Mouse (Mus musculus): Measurements from ENCODE around the gene Vps26a. TPM values are rescaled to one million over a fixed set of nuclear protein-coding genes. Genes with fewer than 3 reads are reported as not detected.

Gene Vps26a
- total RNA-seq, 2 experiments from 2014 or later = 47.0 to 50.4 TPM

DNA sequence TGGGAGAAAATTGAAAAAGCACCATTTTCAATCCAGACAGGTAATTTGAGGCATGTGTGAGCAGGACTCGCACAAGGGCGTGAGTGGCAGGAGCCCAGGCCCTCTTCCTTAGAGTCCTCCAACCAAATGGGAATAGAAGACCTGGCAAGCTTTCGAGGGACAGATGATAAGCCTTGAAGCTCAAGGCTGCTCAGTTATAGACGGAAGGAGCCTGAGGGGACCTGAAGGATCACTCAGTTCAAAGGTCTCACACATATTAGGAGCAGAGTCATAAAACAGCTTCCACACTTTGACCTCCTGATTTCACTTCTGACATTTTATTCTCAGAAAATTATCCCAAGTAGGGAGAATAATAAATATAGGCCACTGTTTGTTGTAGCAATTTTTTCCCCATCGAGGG, 67.2 kb downstream of the Vps26a start:
- no peak for DNase-seq (ENCODE audit: low spot score in 2 of 2)

GRCm38 (mm10) chr10:62418831-62419356, 67.7 kb downstream of the Vps26a start:
- no peak for DNase-seq (ENCODE audit: low spot score in 2 of 2)

DNA sequence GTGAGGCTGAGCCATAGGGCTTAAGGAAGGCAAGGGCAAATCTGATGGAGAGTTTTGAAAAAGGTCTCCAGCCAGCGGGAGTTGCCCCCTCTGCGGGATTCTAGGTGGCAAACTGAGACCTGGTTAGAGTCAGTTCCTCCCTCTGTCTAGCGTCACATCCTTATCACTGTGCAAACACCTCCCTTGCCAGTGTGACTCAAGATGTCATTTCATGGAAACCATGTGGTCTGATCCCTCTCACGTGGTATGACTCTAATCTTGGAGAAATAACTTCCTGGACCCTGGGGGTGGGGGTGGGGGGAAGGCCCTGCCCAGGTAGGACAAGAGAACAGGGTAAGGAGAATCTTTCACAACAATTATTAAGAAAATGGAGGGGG, 73.0 kb downstream of the Vps26a start:
- no peak for DNase-seq (ENCODE audit: low spot score in 2 of 2)

DNA sequence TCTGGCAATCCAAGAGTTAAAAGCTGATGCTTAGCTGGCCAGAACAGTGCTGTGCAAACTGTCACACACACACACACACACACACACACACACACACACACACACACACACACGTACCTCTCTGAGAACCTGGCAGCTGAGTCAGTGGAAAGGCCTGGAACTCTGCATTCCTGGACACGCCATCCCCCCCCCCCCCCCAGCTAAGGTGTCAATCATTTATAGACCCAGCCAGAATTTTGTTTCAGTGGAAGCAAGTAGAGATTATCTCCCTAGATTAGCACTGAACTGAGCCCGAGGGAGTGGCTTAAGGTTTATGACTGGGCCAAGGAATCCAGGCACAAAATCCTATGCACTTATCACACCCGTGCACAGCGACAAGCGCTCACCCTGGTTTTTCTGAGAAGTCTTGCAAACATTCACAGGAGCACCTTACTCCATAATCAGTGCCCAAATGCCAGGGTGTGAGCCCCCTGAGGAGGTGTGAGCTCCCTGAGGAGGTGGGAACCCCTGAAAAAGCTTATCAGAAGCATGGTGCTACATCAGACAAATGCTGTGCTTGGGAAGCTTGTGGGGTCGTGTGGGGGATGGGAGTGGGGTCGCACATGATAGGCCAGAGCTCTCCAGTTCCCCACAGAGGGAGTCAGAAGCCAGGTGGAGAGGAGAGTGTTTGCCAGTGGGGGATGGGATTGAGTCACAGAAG, 73.5 kb downstream of the Vps26a start:
- DNase-seq (ENCODE audit: low spot score in 2 of 2) = no peak

DNA sequence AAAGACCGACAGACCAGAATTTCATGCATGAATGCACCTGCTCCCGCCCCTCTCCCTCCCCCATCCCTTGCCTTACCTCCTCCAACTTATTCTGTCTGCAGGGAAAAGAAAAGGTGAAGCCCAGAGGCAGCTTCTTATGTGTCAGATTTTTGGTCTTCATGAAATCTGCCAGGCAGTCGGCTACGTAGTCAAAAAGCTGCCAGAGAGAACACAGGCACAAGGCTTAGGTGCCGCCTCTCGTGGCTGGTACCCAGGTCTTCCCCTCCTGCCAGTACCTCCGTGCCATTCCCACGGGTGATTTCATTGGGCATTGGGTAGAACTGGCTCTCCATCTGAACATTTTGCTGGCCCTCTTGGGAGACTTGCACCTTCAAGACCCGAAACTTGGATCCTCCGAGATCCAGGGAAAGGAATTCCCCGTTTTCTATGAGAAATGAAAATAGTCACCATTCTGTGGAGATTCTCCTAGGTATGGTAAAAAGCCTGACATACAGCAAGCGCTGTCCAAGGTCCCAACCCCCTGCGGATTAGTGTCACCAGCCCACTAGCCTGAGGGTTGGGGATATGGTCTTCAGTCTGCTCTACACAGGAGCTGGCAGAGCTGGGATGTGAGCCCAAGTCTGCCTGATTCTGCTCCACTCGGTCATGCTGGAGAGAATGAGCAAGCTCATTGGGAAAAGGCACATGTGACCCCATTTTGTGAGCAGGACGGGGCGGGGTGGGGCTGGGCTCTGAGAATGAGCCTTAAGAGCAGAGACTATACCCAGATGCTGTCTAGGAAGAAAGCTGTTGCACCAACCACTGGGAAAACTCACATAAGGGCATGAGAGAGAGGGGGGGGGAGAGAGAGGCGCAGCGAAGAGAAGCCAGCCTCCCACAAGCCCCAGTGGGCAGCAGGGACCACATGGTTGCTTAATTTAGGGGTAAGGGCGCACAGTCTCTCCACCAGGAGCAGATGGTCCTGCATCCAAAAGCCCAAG, 74.9 kb downstream of the Vps26a start:
- DNase-seq (ENCODE audit: low spot score in 2 of 2) = no peak

GRCm38 (mm10) chr10:62410943-62411342, 75.7 kb downstream of the Vps26a start:
- DNase-seq (ENCODE audit: low spot score in 2 of 2) = peak; percentile 48 to 79

Other genes with a start within 250 kb of the Vps26a start
- under 1 TPM; 0.23 to 0.27 TPM for gene Tacr2, start 234.4 kb downstream of the Vps26a start, total RNA-seq (2021)
- gene Hk1, start 106.9 kb downstream of the Vps26a start, total RNA-seq (2021) = 100 to 1,000 TPM; 311 to 316 TPM
- gene Hkdc1, start 64.3 kb downstream of the Vps26a start, total RNA-seq (2021) = 1 to 10 TPM; 2.7 to 4.3 TPM
- gene 4930507D05Rik, start 37.3 kb downstream of the Vps26a start, total RNA-seq (2021) = 1 to 10 TPM in 1 of 2 experiments, under 1 TPM in 1; 0.94 to 1.1 TPM
- 10 to 100 TPM; 21.6 to 22.3 TPM for gene Supv3l1, start 37.1 kb downstream of the Vps26a start, total RNA-seq (2021)
- 1 to 10 TPM; 3.8 to 5.8 TPM for gene Srgn, start 40.6 kb upstream of the Vps26a start, total RNA-seq (2021)
- 100 to 1,000 TPM; 206 to 215 TPM for gene Kif1bp, start 91.7 kb upstream of the Vps26a start, total RNA-seq (2021)
- gene Ddx21, start 115.5 kb upstream of the Vps26a start, total RNA-seq (2021) = 10 to 100 TPM; 18.3 to 22.7 TPM
- gene Ddx50, start 164.4 kb upstream of the Vps26a start, total RNA-seq (2021) = 10 to 100 TPM; 77.2 to 90.3 TPM
- gene Stox1, start 239.3 kb upstream of the Vps26a start, total RNA-seq (2021) = 1 to 10 TPM; 1.9 to 3.8 TPM